Mouse (Mus musculus): ENCODE data around the gene Mmaa. TPM values are rescaled to one million over a fixed set of nuclear protein-coding genes. Genes with fewer than 3 reads are reported as not detected.

Gene Mmaa
- polyA plus RNA-seq, 1 experiment from 2014 or later = 20.4 TPM

DNA sequence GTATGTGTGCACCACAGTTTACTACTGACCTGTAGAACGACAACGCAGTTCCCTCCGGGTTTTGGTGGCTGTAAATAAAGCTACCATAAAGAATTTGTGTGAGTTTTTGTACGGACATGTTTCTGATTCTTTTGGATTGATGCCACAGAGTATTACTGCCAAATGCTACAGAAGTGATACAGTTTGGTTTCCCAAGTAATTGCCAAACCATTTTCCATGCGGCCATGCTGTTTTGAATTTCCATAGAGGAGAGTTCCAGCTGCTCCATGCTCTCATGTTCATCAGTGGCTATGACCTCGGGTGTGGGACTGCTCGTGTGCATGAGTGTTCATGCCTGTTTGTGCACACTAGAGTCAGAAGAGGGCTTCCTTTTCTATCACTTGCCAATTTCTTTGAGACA is 54.7 kb downstream of the Mmaa start:
- H3K9ac ChIP-seq = no peak overlapping the region
- no peak overlapping the region for H3K4me2 ChIP-seq
- H3K36me3 ChIP-seq (ENCODE audit: poor library complexity, severe bottlenecking) = no peaks in the 10 kb centered on the region
- no peaks in the 10 kb centered on the region for H3K9me3 ChIP-seq (replicated peaks)
- H3K4me3 ChIP-seq = no peak overlapping the region
- H3K4me1 ChIP-seq = no peaks in the 10 kb centered on the region
- no peak for ATAC-seq
- no peaks in the 10 kb centered on the region for H3K27me3 ChIP-seq
- no peak overlapping the region for H3K27ac ChIP-seq
- WGBS = 83% methylated on average over 7 of the region's 7 CpGs

- Histone ChIP-seq H3K4me2 (no peak overlapping the region), H3K9ac (no peak overlapping the region), H3K27me3 (no peaks in the 10 kb centered on the region), H3K4me3 (no peak overlapping the region), H3K9me3 (replicated peaks) (no peaks in the 10 kb centered on the region), H3K27ac (no peak overlapping the region), H3K36me3 (ENCODE audit: poor library complexity, severe bottlenecking) (no peaks in the 10 kb centered on the region), H3K4me1 (no peaks in the 10 kb centered on the region)
- ATAC-seq = no peak
- 84% methylated on average over 3 of the region's 3 CpGs for WGBS
Measured at GRCm38 (mm10) chr8:79239320-79239719, 55.4 kb downstream of the Mmaa start.

GRCm38 (mm10) chr8:79229266-79229888 is 65.4 kb downstream of the Mmaa start:
- H3K9me3 ChIP-seq (replicated peaks) = peaks cover 6% of the 10 kb centered on the region; the same call in 1 of the 2 replicates
- no peak overlapping the region for H3K4me3 ChIP-seq
- H3K4me2 ChIP-seq = no peak overlapping the region
- H3K36me3 ChIP-seq (ENCODE audit: poor library complexity, severe bottlenecking) = no peaks in the 10 kb centered on the region
- 88% methylated on average over 8 of the region's 8 CpGs for WGBS
- no peak overlapping the region for H3K9ac ChIP-seq
- H3K27me3 ChIP-seq = no peaks in the 10 kb centered on the region
- H3K27ac ChIP-seq = no peak overlapping the region
- H3K4me1 ChIP-seq = no peaks in the 10 kb centered on the region
- ATAC-seq = no peak

GRCm38 (mm10) chr8:79227916-79228315 is 66.8 kb downstream of the Mmaa start:
- WGBS = 96% methylated on average over 3 of the region's 3 CpGs
- Histone ChIP-seq H3K27me3 (no peaks in the 10 kb centered on the region), H3K27ac (no peak overlapping the region), H3K4me3 (no peak overlapping the region), H3K36me3 (ENCODE audit: poor library complexity, severe bottlenecking) (no peaks in the 10 kb centered on the region), H3K4me1 (no peaks in the 10 kb centered on the region), H3K9ac (no peak overlapping the region), H3K9me3 (replicated peaks) (peaks cover 6% of the 10 kb centered on the region; the same call in 1 of the 2 replicates), H3K4me2 (no peak overlapping the region)
- ATAC-seq = no peak

- no peaks in the 10 kb centered on the region for H3K36me3 ChIP-seq (ENCODE audit: poor library complexity, severe bottlenecking)
- H3K4me1 ChIP-seq = no peaks in the 10 kb centered on the region
- WGBS = 82% methylated on average over 4 of the region's 4 CpGs
- no peak overlapping the region for H3K27ac ChIP-seq
- ATAC-seq = no peak
- H3K4me3 ChIP-seq = no peak overlapping the region
- no peaks in the 10 kb centered on the region for H3K27me3 ChIP-seq
- H3K9me3 ChIP-seq (replicated peaks) = peaks cover 6% of the 10 kb centered on the region; the same call in 1 of the 2 replicates
- no peak overlapping the region for H3K4me2 ChIP-seq
- no peak overlapping the region for H3K9ac ChIP-seq
Measured at GRCm38 (mm10) chr8:79227194-79227593, 67.5 kb downstream of the Mmaa start.

DNA sequence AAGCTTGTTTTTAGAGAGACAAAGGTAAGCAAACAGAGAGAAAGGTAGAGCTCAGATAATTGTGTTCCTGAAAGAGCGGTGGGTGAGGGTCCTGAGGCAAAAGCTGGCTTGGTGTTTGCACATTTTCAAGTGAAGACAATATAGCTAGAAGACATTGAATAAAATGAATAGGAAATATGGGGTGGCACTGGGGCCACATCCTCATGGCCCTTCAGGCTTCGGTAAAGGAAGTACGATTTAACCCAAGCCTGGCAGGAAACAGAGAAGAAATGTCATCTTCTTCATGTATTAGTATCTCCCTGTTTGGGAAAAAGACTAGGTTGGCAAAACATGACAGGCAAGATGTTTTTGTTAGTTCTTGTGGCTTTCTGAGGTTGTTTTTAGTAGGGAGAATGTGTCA is 68.7 kb downstream of the Mmaa start:
- WGBS = 92% methylated on average over 3 of the region's 3 CpGs
- H3K27ac ChIP-seq = no peak overlapping the region
- no peaks in the 10 kb centered on the region for H3K36me3 ChIP-seq (ENCODE audit: poor library complexity, severe bottlenecking)
- ATAC-seq = no peak
- no peak overlapping the region for H3K4me2 ChIP-seq
- H3K4me3 ChIP-seq = no peak overlapping the region
- no peaks in the 10 kb centered on the region for H3K27me3 ChIP-seq
- H3K4me1 ChIP-seq = no peaks in the 10 kb centered on the region
- peaks cover 6% of the 10 kb centered on the region; the same call in 1 of the 2 replicates for H3K9me3 ChIP-seq (replicated peaks)
- H3K9ac ChIP-seq = no peak overlapping the region

GRCm38 (mm10) chr8:79225586-79225985 is 69.2 kb downstream of the Mmaa start:
- WGBS = 89% methylated on average over 7 of the region's 7 CpGs
- H3K27ac ChIP-seq = no peak overlapping the region

GRCm38 (mm10) chr8:79224363-79224762 is 70.4 kb downstream of the Mmaa start:
- Histone ChIP-seq H3K4me2 (no peak overlapping the region), H3K27ac (no peak overlapping the region), H3K4me3 (no peak overlapping the region), H3K27me3 (no peaks in the 10 kb centered on the region), H3K9ac (no peak overlapping the region), H3K9me3 (replicated peaks) (peaks cover 6% of the 10 kb centered on the region; the same call in 1 of the 2 replicates), H3K4me1 (no peaks in the 10 kb centered on the region), H3K36me3 (ENCODE audit: poor library complexity, severe bottlenecking) (no peaks in the 10 kb centered on the region)
- 20% methylated on average over 9 of the region's 9 CpGs for WGBS
- 0 out of 2 replicates have a peak, but pooled peaks have one; percentile 24 for ATAC-seq

More at GRCm38 (mm10) chr8:79225586-79225985, 69.2 kb downstream of the Mmaa start:
- peaks cover 6% of the 10 kb centered on the region; the same call in 1 of the 2 replicates for H3K9me3 ChIP-seq (replicated peaks)
- H3K9ac ChIP-seq = no peak overlapping the region
- ATAC-seq = no peak
- no peak overlapping the region for H3K4me2 ChIP-seq
- no peaks in the 10 kb centered on the region for H3K36me3 ChIP-seq (ENCODE audit: poor library complexity, severe bottlenecking)
- no peaks in the 10 kb centered on the region for H3K4me1 ChIP-seq
- H3K27me3 ChIP-seq = no peaks in the 10 kb centered on the region
- H3K4me3 ChIP-seq = no peak overlapping the region

- Histone ChIP-seq H3K4me2 (no peak overlapping the region), H3K4me3 (no peak overlapping the region), H3K9me3 (replicated peaks) (peaks cover 6% of the 10 kb centered on the region; the same call in 1 of the 2 replicates), H3K9ac (no peak overlapping the region), H3K4me1 (no peaks in the 10 kb centered on the region), H3K27ac (no peak overlapping the region), H3K27me3 (no peaks in the 10 kb centered on the region), H3K36me3 (ENCODE audit: poor library complexity, severe bottlenecking) (no peaks in the 10 kb centered on the region)
- WGBS = 68% methylated on average over 5 of the region's 5 CpGs
- ATAC-seq = 0 out of 2 replicates have a peak, but pooled peaks have one; percentile 43
Measured at GRCm38 (mm10) chr8:79222752-79223141, 72.0 kb downstream of the Mmaa start.

DNA sequence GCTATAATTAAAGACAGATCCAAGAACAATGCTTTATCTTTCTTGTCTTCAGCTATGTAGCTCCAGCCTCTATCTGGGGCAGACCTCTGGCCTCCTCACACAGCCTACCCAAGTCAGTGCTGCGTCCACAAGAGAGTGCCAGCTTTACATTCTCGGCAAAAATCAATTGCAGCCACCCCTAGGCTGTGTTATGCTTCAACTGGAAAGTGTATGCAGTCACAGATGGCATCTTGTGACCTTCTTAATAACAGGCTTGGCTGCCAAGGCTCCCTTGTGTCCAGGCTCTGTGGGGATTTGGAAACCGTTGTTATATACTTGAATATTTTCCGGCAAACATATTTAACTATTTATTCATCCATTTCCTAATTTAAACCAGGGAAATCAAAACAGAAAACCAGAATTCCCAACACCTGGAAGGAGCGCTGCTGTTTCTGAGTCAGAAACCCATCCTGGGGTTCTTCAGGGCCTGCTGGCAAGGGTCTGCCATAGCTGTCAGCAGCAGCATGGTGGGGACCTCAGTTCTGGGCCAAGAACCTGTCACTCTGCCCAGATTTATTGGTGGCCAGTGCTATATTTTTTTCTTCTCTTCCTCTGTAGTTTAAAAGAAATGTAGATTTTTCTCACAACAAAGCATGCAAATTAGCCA is 72.5 kb downstream of the Mmaa start:
- Histone ChIP-seq H3K9ac (no peak overlapping the region), H3K4me1 (no peaks in the 10 kb centered on the region), H3K36me3 (ENCODE audit: poor library complexity, severe bottlenecking) (no peaks in the 10 kb centered on the region), H3K4me3 (no peak overlapping the region), H3K27me3 (no peaks in the 10 kb centered on the region), H3K4me2 (no peak overlapping the region), H3K27ac (no peak overlapping the region), H3K9me3 (replicated peaks) (peaks cover 6% of the 10 kb centered on the region; the same call in 1 of the 2 replicates)
- 82% methylated on average over 5 of the region's 5 CpGs for WGBS
- 0 out of 2 replicates have a peak, but pooled peaks have one; percentile 30 for ATAC-seq

All from forebrain, embryonic 13.5 days (tissue).